Mouse (Mus musculus) CD4-positive naive resting alpha-beta T cell, adult 57 days (primary cell): ENCODE measurements around the gene Spata7. TPM values are rescaled to one million over a fixed set of nuclear protein-coding genes. Genes with fewer than 3 reads are reported as not detected.

Experiments
- total RNA-seq: library from RNA; stranded (reverse); gene quantifications from one replicate; pipeline ENCODE4 v1.2.4, GENCODE M21; 2023

The Spata7 gene
- 4.3 TPM for total RNA-seq

GRCm38 (mm10) chr12:98627392-98628259 is at the start of gene Spata7:
Gene Spata7, plus strand, starts transcription at chr12:98628157.

Other genes with a start within 250 kb of the Spata7 start
- 0.44 TPM for gene Kcnk10, start 49.8 kb upstream of the Spata7 start, total RNA-seq
- 4.4 TPM for gene Ptpn21, start 109.2 kb downstream of the Spata7 start, total RNA-seq
- 85.6 TPM for gene Zc3h14, start 118.8 kb downstream of the Spata7 start, total RNA-seq